Mouse (Mus musculus) activated CD4-positive, CD25-positive, alpha-beta regulatory T cell (primary cell): ENCODE data around the gene Prss46. TPM values are rescaled to one million over a fixed set of nuclear protein-coding genes. Genes with fewer than 3 reads are reported as not detected.

ENCODE experiments used
- polyA plus RNA-seq, 2 experiments: library from polyadenylated mRNA; unstranded; fragments of 100-300 nt; shearing (Covaris generic); gene quantifications; one replicate each; pipeline ENCODE4 v1.2.1; 2017

The Prss46 gene
- not detected for polyA plus RNA-seq

DNA sequence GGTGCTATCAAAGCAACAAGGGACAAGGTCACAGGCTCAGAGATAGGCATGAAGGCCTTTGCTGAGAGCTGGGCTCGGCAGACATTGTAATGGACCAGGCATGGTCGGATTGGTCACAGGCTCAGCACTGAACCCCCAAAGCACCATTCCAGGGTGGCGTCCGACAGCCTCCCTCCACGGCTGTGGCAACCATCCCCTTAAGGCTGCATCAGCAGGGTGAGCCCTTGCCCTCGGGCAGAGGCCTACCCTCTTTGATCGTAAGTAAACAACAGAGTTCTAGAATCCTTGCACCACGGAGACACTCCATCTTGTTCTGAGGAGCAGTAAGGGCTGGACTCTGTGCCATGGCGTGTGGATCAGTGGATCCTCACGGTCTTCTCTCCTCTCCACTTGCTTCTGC, at the start of gene Prss46:
Gene Prss46 (plus strand): TSS at position 301 of the 400 bp plus-strand sequence.

DNA sequence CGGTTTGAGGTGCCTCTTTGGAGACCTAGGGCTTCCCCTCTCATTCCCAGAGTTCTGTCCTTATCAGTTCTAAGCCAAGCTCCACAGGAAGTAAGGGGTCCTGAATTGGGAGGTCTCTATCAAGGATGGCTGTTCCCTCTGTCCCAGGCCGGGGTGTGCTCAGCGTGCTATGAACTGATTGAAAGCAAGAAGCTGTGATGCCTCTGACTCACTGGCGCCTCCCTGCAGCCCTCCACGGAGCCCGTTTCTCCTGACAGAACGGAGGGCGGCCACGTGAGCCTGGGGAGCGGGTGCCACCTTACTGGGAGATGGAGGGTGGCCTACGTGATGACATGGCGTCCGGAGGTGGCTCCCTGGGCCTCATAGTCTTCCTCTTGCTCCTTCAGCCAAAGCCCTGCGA, 46.4 kb upstream of the Prss46 start, which contains the start of gene Prss42:
Gene Prss42 (plus strand): TSS at position 301 of the 400 bp plus-strand sequence.

DNA sequence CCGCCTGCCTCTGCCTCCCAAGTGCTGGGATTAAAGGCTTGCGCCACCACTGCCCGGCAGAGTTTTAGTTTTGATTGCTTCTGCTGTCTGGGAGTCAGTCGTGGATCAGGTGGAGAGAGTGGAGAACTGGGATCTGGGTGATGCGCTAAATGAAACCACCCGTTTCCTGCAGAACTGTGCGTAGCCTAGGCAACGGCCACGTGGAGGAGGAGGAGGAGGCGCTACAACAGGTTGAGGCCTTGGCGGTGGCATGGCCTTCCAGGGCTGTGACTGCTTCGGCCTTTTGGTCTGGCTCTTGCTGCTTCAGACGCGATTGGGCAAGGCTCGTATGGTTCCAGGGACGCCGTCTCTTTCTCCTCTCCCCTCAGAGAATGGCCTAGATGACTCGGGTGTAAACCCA, 30.5 kb upstream of the Prss46 start, which contains the start of gene Prss44:
Gene Prss44 (plus strand): TSS at position 206 of the 400 bp plus-strand sequence.

DNA sequence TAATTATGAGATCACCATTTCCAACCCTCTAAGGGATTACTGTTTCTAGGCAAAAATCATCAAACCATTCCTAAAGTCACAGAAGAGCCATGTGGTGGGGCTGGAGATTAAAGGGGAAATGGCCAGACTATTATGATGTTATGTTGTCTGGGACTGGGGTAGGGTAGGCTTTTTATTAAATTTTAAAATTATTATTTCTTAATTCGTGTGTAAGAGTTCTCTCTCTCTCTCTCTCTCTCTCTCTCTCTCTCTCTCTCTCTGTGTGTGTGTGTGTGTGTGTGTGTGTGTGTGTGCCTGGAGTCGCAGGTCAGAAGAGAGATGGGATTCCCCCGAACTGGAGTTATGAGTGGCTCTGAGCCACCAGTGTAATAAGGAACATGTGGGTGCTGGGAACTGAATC, 17.9 kb upstream of the Prss46 start, which contains the start of gene Prss43:
Gene Prss43 (plus strand): TSS at position 301 of the 400 bp plus-strand sequence.

DNA sequence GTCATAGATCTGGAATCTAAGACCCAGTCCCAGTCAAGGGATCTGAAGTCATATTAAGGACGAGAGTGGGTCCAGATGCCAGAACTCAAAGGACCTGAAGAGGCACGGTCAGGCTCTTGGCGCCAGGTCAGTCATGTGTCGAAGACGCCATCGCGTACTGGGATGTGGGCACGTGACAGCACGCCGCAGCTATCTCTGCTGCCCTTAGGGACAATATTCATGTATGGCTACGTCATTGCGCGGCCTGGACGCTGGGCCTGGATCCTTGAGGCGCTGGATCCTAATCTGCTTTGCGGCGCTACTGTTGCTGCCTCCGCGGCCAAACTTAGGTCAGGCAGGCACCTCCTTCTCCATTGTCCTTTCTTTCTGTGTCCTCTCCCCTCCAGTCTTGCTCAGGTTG, 9.9 kb upstream of the Prss46 start, which contains the start of gene Prss45:
Gene Prss45 (plus strand): TSS at position 178 of the 400 bp plus-strand sequence.

DNA sequence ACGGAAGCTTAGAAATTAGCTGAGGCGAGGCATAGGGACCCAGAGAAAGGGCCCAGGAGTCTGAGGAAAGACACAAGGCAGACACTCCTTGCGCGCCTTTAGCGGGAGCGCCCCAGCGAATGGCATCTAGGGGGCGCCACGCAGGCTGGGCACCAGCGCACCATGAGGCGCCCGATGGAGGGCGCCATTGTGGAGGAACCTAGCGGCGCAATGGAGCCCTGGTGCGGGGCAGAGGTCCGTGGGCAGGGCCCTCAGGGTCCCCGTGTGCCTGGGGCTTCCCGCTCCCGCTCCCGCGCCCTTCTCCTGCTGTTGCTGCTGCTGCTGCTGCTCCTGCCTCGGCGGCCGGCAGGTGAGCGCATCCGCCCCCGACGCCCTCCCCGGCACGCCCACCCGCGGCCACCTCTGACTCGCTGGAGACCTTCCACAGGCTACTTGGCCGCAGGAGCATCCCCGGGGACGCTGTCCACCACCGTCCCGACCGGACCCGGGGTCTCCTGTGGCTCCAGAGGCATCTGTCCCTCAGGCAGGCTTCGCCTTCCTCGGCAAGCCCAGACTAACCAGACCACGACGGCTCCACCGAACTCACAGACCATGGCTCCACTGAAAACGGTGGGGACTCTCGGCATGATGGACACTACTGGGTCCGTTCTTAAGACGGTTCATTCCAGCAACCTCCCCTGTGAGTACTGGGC, 13.6 kb downstream of the Prss46 start, which contains the start of gene Prss50:
Gene Prss50 (plus strand): TSS at position 187 of the 692 bp plus-strand sequence.

DNA sequence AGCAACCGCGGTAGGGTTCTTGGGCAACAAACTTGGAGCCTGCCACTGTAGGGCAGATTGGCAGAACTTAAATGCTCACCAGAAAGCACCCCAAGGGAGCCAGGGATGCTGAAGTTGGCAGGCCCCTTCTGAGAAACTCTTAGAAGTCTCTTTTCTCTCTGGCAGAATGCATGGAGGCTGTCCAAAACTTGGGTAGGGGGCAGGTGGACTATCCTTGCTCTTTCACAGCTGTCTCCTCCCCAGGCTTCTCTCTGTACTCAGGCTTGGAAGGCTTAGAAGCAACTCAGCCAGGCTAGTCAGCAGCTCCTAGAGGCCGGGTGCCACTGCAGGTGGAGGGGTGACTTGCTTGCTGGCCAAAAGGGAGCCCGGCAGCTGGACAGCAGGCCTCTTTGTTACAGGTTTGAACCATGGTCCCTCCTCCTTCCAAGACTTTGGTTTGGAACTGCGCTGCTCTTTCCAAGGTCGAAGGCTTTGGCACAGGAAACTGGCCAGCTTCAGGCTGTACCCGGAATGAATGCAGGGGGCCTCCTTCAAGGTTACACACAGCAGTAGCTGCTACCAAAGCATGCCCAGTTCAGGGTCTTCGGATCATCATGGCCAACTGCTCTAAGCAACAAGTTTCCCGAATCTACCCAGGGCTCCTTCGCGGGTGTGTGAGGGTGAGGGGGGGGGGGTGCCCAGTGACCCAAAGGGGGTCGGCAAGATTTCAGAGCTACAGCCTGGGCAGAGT, 35.0 kb downstream of the Prss46 start, which contains the start of gene Als2cl:
Gene Als2cl (plus strand): TSS at position 680 of the 730 bp plus-strand sequence.

DNA sequence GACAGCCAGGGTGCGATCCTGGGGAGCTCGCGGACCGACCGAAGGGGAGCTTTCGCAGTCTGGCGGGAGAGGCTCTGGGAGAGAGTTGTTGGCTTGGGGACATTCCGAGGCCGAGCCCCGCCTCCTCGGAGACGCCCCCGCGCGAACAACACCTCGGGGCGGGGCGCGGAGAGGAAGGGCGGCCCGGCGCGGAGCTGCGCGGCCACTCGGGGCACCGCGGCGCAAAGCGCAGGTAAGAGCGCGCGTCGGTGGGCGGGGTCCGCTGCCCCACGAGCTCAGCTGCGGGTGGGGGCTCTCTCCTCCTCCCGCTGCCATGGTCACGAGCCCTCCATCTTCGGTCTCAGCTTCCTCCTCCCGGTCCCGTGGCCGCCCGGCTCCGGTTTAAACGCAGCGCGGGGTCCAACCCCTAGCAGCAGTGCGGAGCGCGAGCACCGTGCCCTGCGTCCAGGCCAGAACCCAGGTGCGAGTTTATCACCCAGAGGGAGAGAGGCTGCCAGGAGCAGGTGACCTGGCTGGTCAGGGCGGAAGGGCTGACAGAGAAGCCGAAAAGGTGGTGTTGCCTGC, 35.8 kb downstream of the Prss46 start, which contains the start of gene Tmie:
Gene Tmie (minus strand): TSS at position 116 of the 564 bp plus-strand sequence.

Other genes starting within 250 kb of the Prss46 start
- gene Nradd, start 220.1 kb upstream of the Prss46 start, polyA plus RNA-seq: 1 to 10 TPM; 1.0 to 3.1 TPM
- gene Nbeal2, start 190.3 kb upstream of the Prss46 start, polyA plus RNA-seq: 10 to 100 TPM; 26.7 to 84.1 TPM
- 100 to 1,000 TPM; 302 to 304 TPM for gene Ccdc12, start 188.0 kb upstream of the Prss46 start, polyA plus RNA-seq
- gene Myl3, start 102.6 kb upstream of the Prss46 start, polyA plus RNA-seq: not detected
- under 1 TPM in 1 of 2 experiments, not detected in 1; 0.07 TPM for gene Pth1r, start 97.4 kb upstream of the Prss46 start, polyA plus RNA-seq
- not detected for gene Prss42, start 46.3 kb upstream of the Prss46 start, polyA plus RNA-seq
- not detected for gene Prss44, start 30.5 kb upstream of the Prss46 start, polyA plus RNA-seq
- gene Prss43, start 17.8 kb upstream of the Prss46 start, polyA plus RNA-seq: under 1 TPM in 1 of 2 experiments, not detected in 1; 0.10 TPM
- gene Prss45, start 9.9 kb upstream of the Prss46 start, polyA plus RNA-seq: under 1 TPM in 1 of 2 experiments, not detected in 1; 0.20 TPM
- gene Prss50, start 13.5 kb downstream of the Prss46 start, polyA plus RNA-seq: under 1 TPM in 1 of 2 experiments, not detected in 1; 0.77 TPM
- gene Als2cl, start 35.4 kb downstream of the Prss46 start, polyA plus RNA-seq: 10 to 100 TPM; 20.6 to 33.1 TPM
- gene Tmie, start 35.6 kb downstream of the Prss46 start, polyA plus RNA-seq: 10 to 100 TPM in 1 of 2 experiments, 1 to 10 TPM in 1; 6.7 to 16.9 TPM
- 1 to 10 TPM in 1 of 2 experiments, not detected in 1; 5.1 TPM for gene Fam240a, start 72.4 kb downstream of the Prss46 start, polyA plus RNA-seq
- 1 to 10 TPM; 3.3 to 7.6 TPM for gene Tdgf1, start 101.7 kb downstream of the Prss46 start, polyA plus RNA-seq
- under 1 TPM in 1 of 2 experiments, not detected in 1; 0.12 TPM for gene Lrrc2, start 107.0 kb downstream of the Prss46 start, polyA plus RNA-seq
- gene Rtp3, start 146.1 kb downstream of the Prss46 start, polyA plus RNA-seq: not detected
- gene Ltf, start 174.8 kb downstream of the Prss46 start, polyA plus RNA-seq: 1 to 10 TPM in 1 of 2 experiments, not detected in 1; 1.3 TPM
- 10 to 100 TPM in 1 of 2 experiments, 1 to 10 TPM in 1; 6.4 to 28.2 TPM for gene Ccrl2, start 213.0 kb downstream of the Prss46 start, polyA plus RNA-seq